Mouse (Mus musculus): ENCODE results near the gene Myh11. TPM values are rescaled to one million over a fixed set of nuclear protein-coding genes. Genes with fewer than 3 reads are reported as not detected.

Myh11 gene
- total and polyA plus RNA-seq, 3 experiments = 0.01 TPM; not detected in 2

GRCm38 (mm10) chr16:14253586-14253985 is 37.6 kb downstream of the Myh11 start:
- H3K79me2 ChIP-seq (ENCODE audit: control insufficient read depth, insufficient read depth, low read length, poor library complexity) = no peaks in the 10 kb centered on the region
- H3K9ac ChIP-seq (ENCODE audit: control insufficient read depth, low read depth, low read length, poor library complexity, severe bottlenecking) = no peak overlapping the region
- no peak for TF ChIP-seq KAT2A (conservative IDR thresholded peaks at IDR 0.05; ENCODE audit: low read depth, low read length)
- TF ChIP-seq MAX (IDR thresholded peaks at IDR 0.05; ENCODE audit: low read length) = no peak
- no peak for TF ChIP-seq SMC3 (IDR thresholded peaks at IDR 0.05; ENCODE audit: low read depth, low read length)
- H3K36me3 ChIP-seq (ENCODE audit: control insufficient read depth in 1 of 2, insufficient read depth in 2 of 2, low read length in 2 of 2) = no peaks in the 10 kb centered on the region
- 0 out of 4 replicates have a peak, but pooled peaks cover 0 to 2% of the 10 kb centered on the region in 2 experiments for H3K4me1 ChIP-seq (ENCODE audit: control insufficient read depth in 1 of 2, insufficient read depth in 2 of 2, low read length in 2 of 2)
- no peak overlapping the region for H3K27ac ChIP-seq (ENCODE audit: control insufficient read depth, low read depth, low read length)
- peaks cover 0 to 3% of the 10 kb centered on the region in 2 experiments; a peak in 2 of 4 replicates for H3K27me3 ChIP-seq (ENCODE audit: control insufficient read depth in 1 of 2, insufficient read depth in 2 of 2, low read length in 2 of 2)
- no peaks in the 10 kb centered on the region for H3K9me3 ChIP-seq (replicated peaks; ENCODE audit: insufficient read depth, low read length)
- H3K4me3 ChIP-seq (ENCODE audit: control insufficient read depth in 1 of 2, insufficient read depth in 1 of 2, low read depth in 2 of 2, low read length in 2 of 2) = no peak overlapping the region
- no peak for DNase-seq (ENCODE audit: low read depth, low spot score)

- no peaks in the 10 kb centered on the region for H3K36me3 ChIP-seq (ENCODE audit: control insufficient read depth in 1 of 2, insufficient read depth in 2 of 2, low read length in 2 of 2)
- no peaks in the 10 kb centered on the region for H3K79me2 ChIP-seq (ENCODE audit: control insufficient read depth, insufficient read depth, low read length, poor library complexity)
- H3K4me1 ChIP-seq (ENCODE audit: control insufficient read depth in 1 of 2, insufficient read depth in 2 of 2, low read length in 2 of 2) = 0 out of 4 replicates have a peak, but pooled peaks cover 0 to 2% of the 10 kb centered on the region in 2 experiments
- no peak overlapping the region for H3K4me3 ChIP-seq (ENCODE audit: control insufficient read depth in 1 of 2, insufficient read depth in 1 of 2, low read depth in 2 of 2, low read length in 2 of 2)
- H3K27ac ChIP-seq (ENCODE audit: control insufficient read depth, low read depth, low read length) = no peak overlapping the region
- H3K9ac ChIP-seq (ENCODE audit: control insufficient read depth, low read depth, low read length, poor library complexity, severe bottlenecking) = no peak overlapping the region
- no peak for TF ChIP-seq KAT2A (conservative IDR thresholded peaks at IDR 0.05; ENCODE audit: low read depth, low read length)
- no peak for TF ChIP-seq JUND (IDR thresholded peaks at IDR 0.05; ENCODE audit: low read depth, low read length)
- no peak for TF ChIP-seq TBP (IDR thresholded peaks at IDR 0.05; ENCODE audit: low read depth, low read length)
- TF ChIP-seq GATA1 (IDR thresholded peaks at IDR 0.05; ENCODE audit: low read depth, low read length) = no peak
- TF ChIP-seq NELFE (IDR thresholded peaks at IDR 0.05; ENCODE audit: low read depth, low read length) = no peak
- TF ChIP-seq GABPA (IDR thresholded peaks at IDR 0.05; ENCODE audit: low read depth, low read length) = no peak
- TF ChIP-seq HCFC1 (IDR thresholded peaks at IDR 0.05; ENCODE audit: low read depth, low read length) = no peak
- no peak for TF ChIP-seq MYC (IDR thresholded peaks at IDR 0.05; ENCODE audit: low read depth, low read length)
- TF ChIP-seq USF2 (IDR thresholded peaks at IDR 0.05; ENCODE audit: borderline replicate concordance in 1 of 2, insufficient read depth in 1 of 2, low read depth in 1 of 2, low read length in 2 of 2) = no peak
- no peak for TF ChIP-seq POLR2AphosphoS5 (IDR thresholded peaks at IDR 0.05; ENCODE audit: borderline replicate concordance, low read depth, low read length)
- no peak for TF ChIP-seq MAX (IDR thresholded peaks at IDR 0.05; ENCODE audit: low read length)
- no peak for TF ChIP-seq POLR2A (IDR thresholded peaks at IDR 0.05; ENCODE audit: control insufficient read depth in 1 of 2, insufficient read depth in 1 of 2, low read depth in 1 of 2, low read length in 2 of 2, poor library complexity in 1 of 2)
- H3K9me3 ChIP-seq (replicated peaks; ENCODE audit: insufficient read depth, low read length) = no peaks in the 10 kb centered on the region
- H3K27me3 ChIP-seq (ENCODE audit: control insufficient read depth in 1 of 2, insufficient read depth in 2 of 2, low read length in 2 of 2) = peaks cover 0 to 3% of the 10 kb centered on the region in 2 experiments; a peak in 2 of 4 replicates
- no peak for DNase-seq (ENCODE audit: low read depth, low spot score)
These were observed 38.3 kb downstream of the Myh11 start for GRCm38 (mm10) chr16:14252877-14253276.

- DNase-seq (ENCODE audit: low read depth, low spot score) = no peak
- no peak overlapping the region for H3K27ac ChIP-seq (ENCODE audit: control insufficient read depth, low read depth, low read length)
- no peak for TF ChIP-seq HCFC1 (IDR thresholded peaks at IDR 0.05; ENCODE audit: low read depth, low read length)
- no peak for TF ChIP-seq NRF1 (IDR thresholded peaks at IDR 0.05; ENCODE audit: insufficient read depth, low read depth, low read length, poor library complexity, severe bottlenecking)
- no peak for TF ChIP-seq RCOR1 (IDR thresholded peaks at IDR 0.05; ENCODE audit: low read depth, low read length)
- TF ChIP-seq POLR2AphosphoS2 (IDR thresholded peaks at IDR 0.05; ENCODE audit: low read length) = no peak
- no peak for TF ChIP-seq GATA1 (IDR thresholded peaks at IDR 0.05; ENCODE audit: low read depth, low read length)
- TF ChIP-seq SIN3A (IDR thresholded peaks at IDR 0.05; ENCODE audit: low read length) = no peak
- TF ChIP-seq ELF1 (IDR thresholded peaks at IDR 0.05; ENCODE audit: low read depth, low read length) = no peak
- TF ChIP-seq BHLHE40 (IDR thresholded peaks at IDR 0.05; ENCODE audit: borderline replicate concordance, low read depth, low read length) = no peak
- TF ChIP-seq CTCF (IDR thresholded peaks at IDR 0.05 in 2 of 3, conservative IDR thresholded peaks at IDR 0.05 in 1 of 3; ENCODE audit: control insufficient read depth in 1 of 3, insufficient read depth in 1 of 3, low read depth in 2 of 3, low read length in 3 of 3, poor library complexity in 1 of 3, severe bottlenecking in 1 of 3) = no peak
- no peak for TF ChIP-seq MAZ (IDR thresholded peaks at IDR 0.05; ENCODE audit: low read depth, low read length)
- TF ChIP-seq TBP (IDR thresholded peaks at IDR 0.05; ENCODE audit: low read depth, low read length) = no peak
- no peak for TF ChIP-seq ZC3H11A (IDR thresholded peaks at IDR 0.05; ENCODE audit: low read depth, low read length)
- no peak for TF ChIP-seq MAFK (IDR thresholded peaks at IDR 0.05; ENCODE audit: borderline replicate concordance, low read depth, low read length)
- TF ChIP-seq MYB (IDR thresholded peaks at IDR 0.05; ENCODE audit: low read depth, low read length) = no peak
- TF ChIP-seq ETS1 (IDR thresholded peaks at IDR 0.05; ENCODE audit: low read depth, low read length) = no peak
- TF ChIP-seq E2F4 (IDR thresholded peaks at IDR 0.05; ENCODE audit: borderline replicate concordance, low read depth, low read length) = no peak
- no peak for TF ChIP-seq MAX (IDR thresholded peaks at IDR 0.05; ENCODE audit: low read length)
These were observed 41.3 kb downstream of the Myh11 start for GRCm38 (mm10) chr16:14249913-14250312.

More at GRCm38 (mm10) chr16:14249913-14250312, 41.3 kb downstream of the Myh11 start:
- H3K4me3 ChIP-seq (ENCODE audit: control insufficient read depth in 1 of 2, insufficient read depth in 1 of 2, low read depth in 2 of 2, low read length in 2 of 2) = no peak overlapping the region
- H3K36me3 ChIP-seq (ENCODE audit: control insufficient read depth in 1 of 2, insufficient read depth in 2 of 2, low read length in 2 of 2) = no peaks in the 10 kb centered on the region
- no peak overlapping the region for H3K9ac ChIP-seq (ENCODE audit: control insufficient read depth, low read depth, low read length, poor library complexity, severe bottlenecking)
- no peaks in the 10 kb centered on the region for H3K9me3 ChIP-seq (replicated peaks; ENCODE audit: insufficient read depth, low read length)
- no peaks in the 10 kb centered on the region for H3K79me2 ChIP-seq (ENCODE audit: control insufficient read depth, insufficient read depth, low read length, poor library complexity)
- H3K27me3 ChIP-seq (ENCODE audit: control insufficient read depth in 1 of 2, insufficient read depth in 2 of 2, low read length in 2 of 2) = peaks cover 0 to 3% of the 10 kb centered on the region in 2 experiments; a peak in 2 of 4 replicates
- H3K4me1 ChIP-seq (ENCODE audit: control insufficient read depth in 1 of 2, insufficient read depth in 2 of 2, low read length in 2 of 2) = 0 out of 4 replicates have a peak, but pooled peaks cover 0 to 2% of the 10 kb centered on the region in 2 experiments
